Mouse (Mus musculus) hematopoietic multipotent progenitor cell, adult 10-12 weeks (in vitro differentiated cells): Measurements from ENCODE around the gene Zfp189. TPM values are rescaled to one million over a fixed set of nuclear protein-coding genes. Genes with fewer than 3 reads are reported as not detected.

Source experiments
- polyA plus RNA-seq: library from polyadenylated mRNA; stranded (reverse); fragments of >175 nt; gene quantifications from 2 replicates; pipeline ENCODE4 v1.2.3, GENCODE M21; 2012; ENCODE audit warnings: low replicate concordance

Gene Zfp189
- polyA plus RNA-seq: 1.2 and 1.6 TPM in 2 replicates

GRCm38 (mm10) chr4:49520572-49521340, at the start of gene Zfp189, which contains the start of gene Mrpl50:
Gene Zfp189, plus strand, starts transcription at chr4:49521176.
Gene Mrpl50, minus strand, starts transcription at chr4:49521093.

GRCm38 (mm10) chr4:49473435-49474100, 47.4 kb upstream of the Zfp189 start, which contains the start of gene Acnat1:
Gene Acnat1, minus strand, starts transcription at chr4:49473912.

GRCm38 (mm10) chr4:49506386-49506785, 14.6 kb upstream of the Zfp189 start, which contains the start of gene Baat:
Gene Baat, minus strand, starts transcription at chr4:49506557.

GRCm38 (mm10) chr4:49549383-49549782, 28.4 kb downstream of the Zfp189 start, which contains the start of gene Aldob:
Gene Aldob, minus strand, starts transcription at chr4:49549546.

Other genes with a start within 250 kb of the Zfp189 start
- gene Acnat2, start 113.0 kb upstream of the Zfp189 start, polyA plus RNA-seq: not detected in 2 replicates
- gene Acnat1, start 47.3 kb upstream of the Zfp189 start, polyA plus RNA-seq: 0.15 TPM in 1 of 2 replicates, not detected in the other
- not detected in 2 replicates for gene Baat, start 14.6 kb upstream of the Zfp189 start, polyA plus RNA-seq
- 0.83 and 2.4 TPM in 2 replicates for gene Mrpl50, start 83 bp upstream of the Zfp189 start, polyA plus RNA-seq
- not detected in 2 replicates for gene Aldob, start 28.4 kb downstream of the Zfp189 start, polyA plus RNA-seq
- 0.62 TPM in 1 of 2 replicates, not detected in the other for gene Tmem246, start 76.7 kb downstream of the Zfp189 start, polyA plus RNA-seq
- gene Rnf20, start 110.8 kb downstream of the Zfp189 start, polyA plus RNA-seq: 32.6 and 58.2 TPM in 2 replicates
- not detected in 2 replicates for gene Ppp3r2, start 160.8 kb downstream of the Zfp189 start, polyA plus RNA-seq